Mouse (Mus musculus): ENCODE measurements around the gene Il1rl2. TPM values are rescaled to one million over a fixed set of nuclear protein-coding genes. Genes with fewer than 3 reads are reported as not detected.

Il1rl2 gene
- polyA plus RNA-seq, 1 experiment from 2014 or later, result 6.8 TPM

- H3K9ac ChIP-seq (ENCODE audit: low read length), result no peak overlapping the region
- DNase-seq (ENCODE audit: low spot score) (no peak), ATAC-seq (ENCODE audit: low FRiP score, low TSS enrichment) (no peak)
- no peaks in the 10 kb centered on the region; the same call in 1 of the 2 replicates for H3K36me3 ChIP-seq (ENCODE audit: control insufficient read depth, insufficient read depth, low read length)
- no peak for TF ChIP-seq EP300 (optimal IDR thresholded peaks at IDR 0.05)
- TF ChIP-seq CTCF (IDR thresholded peaks at IDR 0.05; ENCODE audit: low read depth), result no peak
- no peak overlapping the region for H3K4me3 ChIP-seq (ENCODE audit: low read depth, low read length)
- 62% methylated on average over 4 of the region's 4 CpGs for WGBS
- H3K4me1 ChIP-seq (replicated peaks; ENCODE audit: control insufficient read depth, insufficient read depth), result no peaks in the 10 kb centered on the region
- H3K9me3 ChIP-seq (ENCODE audit: control insufficient read depth, low read length), result no peaks in the 10 kb centered on the region
- H3K27me3 ChIP-seq (ENCODE audit: control insufficient read depth, insufficient read depth, low read length), result no peaks in the 10 kb centered on the region
- H3K4me2 ChIP-seq (replicated peaks; ENCODE audit: low read depth), result no peak overlapping the region
- no peak overlapping the region for H3K27ac ChIP-seq (replicated peaks)
These were observed 42.5 kb upstream of the Il1rl2 start for GRCm38 (mm10) chr1:40281950-40282349.

- no peak overlapping the region for H3K4me2 ChIP-seq (replicated peaks; ENCODE audit: low read depth)
- no peaks in the 10 kb centered on the region; the same call in 1 of the 2 replicates for H3K36me3 ChIP-seq (ENCODE audit: control insufficient read depth, insufficient read depth, low read length)
- no peaks in the 10 kb centered on the region for H3K27me3 ChIP-seq (ENCODE audit: control insufficient read depth, insufficient read depth, low read length)
- 79% methylated on average over 3 of the region's 3 CpGs for WGBS
- H3K9ac ChIP-seq (ENCODE audit: low read length), result no peak overlapping the region
- H3K27ac ChIP-seq (replicated peaks), result no peak overlapping the region
- DNase-seq (ENCODE audit: low spot score), result no peak
- TF ChIP-seq EP300 (optimal IDR thresholded peaks at IDR 0.05) (no peak), CTCF (IDR thresholded peaks at IDR 0.05; ENCODE audit: low read depth) (no peak)
- H3K4me3 ChIP-seq (ENCODE audit: low read depth, low read length), result no peak overlapping the region
- no peaks in the 10 kb centered on the region for H3K4me1 ChIP-seq (replicated peaks; ENCODE audit: control insufficient read depth, insufficient read depth)
- H3K9me3 ChIP-seq (ENCODE audit: control insufficient read depth, low read length), result no peaks in the 10 kb centered on the region
- ATAC-seq (ENCODE audit: low FRiP score, low TSS enrichment), result no peak
These were observed 42.0 kb upstream of the Il1rl2 start for GRCm38 (mm10) chr1:40282394-40282793.

DNA sequence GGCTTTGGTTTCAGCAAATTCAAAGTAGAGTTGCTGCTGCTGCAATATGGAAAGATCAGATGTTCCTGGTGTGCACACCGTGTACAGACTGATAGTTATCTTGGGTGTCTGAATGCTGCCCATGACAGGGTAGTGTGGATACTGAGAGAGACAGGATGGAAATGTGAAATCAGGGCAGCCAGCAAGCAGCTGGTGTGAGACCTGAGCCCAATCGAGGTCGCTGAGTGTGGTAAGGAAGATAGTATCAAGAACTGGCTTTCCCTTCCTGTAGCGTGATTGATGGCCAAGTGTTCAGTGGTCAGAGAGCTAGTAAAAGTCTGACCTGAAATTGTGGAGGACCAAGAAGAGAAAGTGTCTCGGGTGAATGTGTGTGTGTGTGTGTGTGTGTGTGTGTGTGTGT lies 40.4 kb upstream of the Il1rl2 start:
- ATAC-seq (ENCODE audit: low FRiP score, low TSS enrichment) (no peak), DNase-seq (ENCODE audit: low spot score) (no peak)
- Histone ChIP-seq H3K27ac (replicated peaks) (no peak overlapping the region), H3K36me3 (ENCODE audit: control insufficient read depth, insufficient read depth, low read length) (no peaks in the 10 kb centered on the region; the same call in 1 of the 2 replicates), H3K9me3 (ENCODE audit: control insufficient read depth, low read length) (no peaks in the 10 kb centered on the region), H3K9ac (ENCODE audit: low read length) (no peak overlapping the region), H3K4me3 (ENCODE audit: low read depth, low read length) (no peak overlapping the region), H3K4me2 (replicated peaks; ENCODE audit: low read depth) (no peak overlapping the region), H3K4me1 (replicated peaks; ENCODE audit: control insufficient read depth, insufficient read depth) (no peaks in the 10 kb centered on the region), H3K27me3 (ENCODE audit: control insufficient read depth, insufficient read depth, low read length) (no peaks in the 10 kb centered on the region)
- TF ChIP-seq CTCF (IDR thresholded peaks at IDR 0.05; ENCODE audit: low read depth) (no peak), EP300 (optimal IDR thresholded peaks at IDR 0.05) (no peak)
- 62% methylated on average over 5 of the region's 5 CpGs for WGBS

GRCm38 (mm10) chr1:40290489-40291255 lies 33.7 kb upstream of the Il1rl2 start:
- H3K4me2 ChIP-seq (replicated peaks; ENCODE audit: low read depth), result no peak overlapping the region
- no peaks in the 10 kb centered on the region for H3K4me1 ChIP-seq (replicated peaks; ENCODE audit: control insufficient read depth, insufficient read depth)
- ATAC-seq (ENCODE audit: low FRiP score, low TSS enrichment) (no peak), DNase-seq (ENCODE audit: low spot score) (no peak)
- H3K27ac ChIP-seq (replicated peaks), result no peak overlapping the region
- H3K4me3 ChIP-seq (ENCODE audit: low read depth, low read length), result no peak overlapping the region
- H3K9me3 ChIP-seq (ENCODE audit: control insufficient read depth, low read length), result no peaks in the 10 kb centered on the region
- no peak overlapping the region for H3K9ac ChIP-seq (ENCODE audit: low read length)
- TF ChIP-seq CTCF (IDR thresholded peaks at IDR 0.05; ENCODE audit: low read depth) (peak; percentile 37), EP300 (optimal IDR thresholded peaks at IDR 0.05) (no peak)
- H3K27me3 ChIP-seq (ENCODE audit: control insufficient read depth, insufficient read depth, low read length), result no peaks in the 10 kb centered on the region
- no peaks in the 10 kb centered on the region; the same call in 1 of the 2 replicates for H3K36me3 ChIP-seq (ENCODE audit: control insufficient read depth, insufficient read depth, low read length)
- WGBS, result 84% methylated on average over 12 of the region's 12 CpGs

DNA sequence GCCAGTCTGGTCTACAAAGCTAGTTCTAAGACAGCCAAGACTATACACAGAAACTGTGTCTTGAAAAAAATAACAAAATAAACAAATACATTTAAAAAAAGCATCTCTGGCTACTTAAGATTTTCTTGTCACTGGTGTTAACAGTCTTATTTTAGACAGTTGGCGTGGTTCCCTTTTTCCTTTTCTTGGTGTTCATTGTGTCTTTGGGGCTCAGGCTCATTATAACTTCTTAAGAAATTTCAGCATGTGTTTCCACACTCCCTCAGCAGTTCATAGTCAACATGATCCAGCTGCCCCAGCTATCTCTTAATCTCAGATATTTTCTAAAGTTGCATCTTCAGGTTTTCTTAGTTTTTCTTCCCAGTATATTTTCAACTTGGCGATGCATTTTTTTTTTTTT lies 32.2 kb upstream of the Il1rl2 start:
- H3K4me1 ChIP-seq (replicated peaks; ENCODE audit: control insufficient read depth, insufficient read depth), result no peaks in the 10 kb centered on the region
- H3K4me2 ChIP-seq (replicated peaks; ENCODE audit: low read depth), result no peak overlapping the region
- 97% methylated on average over 2 of the region's 2 CpGs for WGBS
- DNase-seq (ENCODE audit: low spot score) (no peak), ATAC-seq (ENCODE audit: low FRiP score, low TSS enrichment) (no peak)
- H3K4me3 ChIP-seq (ENCODE audit: low read depth, low read length), result no peak overlapping the region
- no peaks in the 10 kb centered on the region for H3K9me3 ChIP-seq (ENCODE audit: control insufficient read depth, low read length)
- H3K27me3 ChIP-seq (ENCODE audit: control insufficient read depth, insufficient read depth, low read length), result no peaks in the 10 kb centered on the region
- no peak overlapping the region for H3K9ac ChIP-seq (ENCODE audit: low read length)
- H3K36me3 ChIP-seq (ENCODE audit: control insufficient read depth, insufficient read depth, low read length), result no peaks in the 10 kb centered on the region; the same call in 1 of the 2 replicates
- H3K27ac ChIP-seq (replicated peaks), result no peak overlapping the region
- TF ChIP-seq CTCF (IDR thresholded peaks at IDR 0.05; ENCODE audit: low read depth) (no peak), EP300 (optimal IDR thresholded peaks at IDR 0.05) (no peak)

DNA sequence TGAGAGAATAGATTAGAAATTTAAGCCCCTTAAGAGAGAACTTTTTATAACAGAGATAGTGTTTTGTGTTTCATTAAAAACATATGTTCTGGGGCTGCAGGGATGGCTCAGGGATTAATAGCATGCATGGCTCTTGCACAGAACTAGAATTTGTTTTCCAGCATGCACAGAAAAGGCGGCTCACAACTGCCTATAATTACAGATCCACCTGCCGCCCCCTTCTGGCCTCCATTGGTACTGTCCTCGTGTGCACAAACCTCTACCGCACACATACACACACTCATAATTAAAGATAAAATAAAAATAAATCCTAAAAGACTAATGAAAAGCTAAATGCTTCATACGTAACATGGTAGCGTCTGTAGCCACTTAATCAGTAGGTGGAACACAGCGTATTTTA lies 30.5 kb upstream of the Il1rl2 start:
- H3K4me2 ChIP-seq (replicated peaks; ENCODE audit: low read depth), result no peak overlapping the region
- no peaks in the 10 kb centered on the region for H3K27me3 ChIP-seq (ENCODE audit: control insufficient read depth, insufficient read depth, low read length)
- ATAC-seq (ENCODE audit: low FRiP score, low TSS enrichment), result no peak
- H3K27ac ChIP-seq (replicated peaks), result no peak overlapping the region
- DNase-seq (ENCODE audit: low spot score), result no peak
- H3K36me3 ChIP-seq (ENCODE audit: control insufficient read depth, insufficient read depth, low read length), result peaks cover 5% of the 10 kb centered on the region; the same call in 1 of the 2 replicates
- H3K4me3 ChIP-seq (ENCODE audit: low read depth, low read length), result no peak overlapping the region
- TF ChIP-seq CTCF (IDR thresholded peaks at IDR 0.05; ENCODE audit: low read depth), result peak; percentile 51
- no peak for TF ChIP-seq EP300 (optimal IDR thresholded peaks at IDR 0.05)
- H3K4me1 ChIP-seq (replicated peaks; ENCODE audit: control insufficient read depth, insufficient read depth), result no peaks in the 10 kb centered on the region
- WGBS, result 95% methylated on average over 7 of the region's 7 CpGs
- no peak overlapping the region for H3K9ac ChIP-seq (ENCODE audit: low read length)
- H3K9me3 ChIP-seq (ENCODE audit: control insufficient read depth, low read length), result no peaks in the 10 kb centered on the region
